ENCODE assay signal across 8 mouse cellular contexts in the genomic region with DNA sequence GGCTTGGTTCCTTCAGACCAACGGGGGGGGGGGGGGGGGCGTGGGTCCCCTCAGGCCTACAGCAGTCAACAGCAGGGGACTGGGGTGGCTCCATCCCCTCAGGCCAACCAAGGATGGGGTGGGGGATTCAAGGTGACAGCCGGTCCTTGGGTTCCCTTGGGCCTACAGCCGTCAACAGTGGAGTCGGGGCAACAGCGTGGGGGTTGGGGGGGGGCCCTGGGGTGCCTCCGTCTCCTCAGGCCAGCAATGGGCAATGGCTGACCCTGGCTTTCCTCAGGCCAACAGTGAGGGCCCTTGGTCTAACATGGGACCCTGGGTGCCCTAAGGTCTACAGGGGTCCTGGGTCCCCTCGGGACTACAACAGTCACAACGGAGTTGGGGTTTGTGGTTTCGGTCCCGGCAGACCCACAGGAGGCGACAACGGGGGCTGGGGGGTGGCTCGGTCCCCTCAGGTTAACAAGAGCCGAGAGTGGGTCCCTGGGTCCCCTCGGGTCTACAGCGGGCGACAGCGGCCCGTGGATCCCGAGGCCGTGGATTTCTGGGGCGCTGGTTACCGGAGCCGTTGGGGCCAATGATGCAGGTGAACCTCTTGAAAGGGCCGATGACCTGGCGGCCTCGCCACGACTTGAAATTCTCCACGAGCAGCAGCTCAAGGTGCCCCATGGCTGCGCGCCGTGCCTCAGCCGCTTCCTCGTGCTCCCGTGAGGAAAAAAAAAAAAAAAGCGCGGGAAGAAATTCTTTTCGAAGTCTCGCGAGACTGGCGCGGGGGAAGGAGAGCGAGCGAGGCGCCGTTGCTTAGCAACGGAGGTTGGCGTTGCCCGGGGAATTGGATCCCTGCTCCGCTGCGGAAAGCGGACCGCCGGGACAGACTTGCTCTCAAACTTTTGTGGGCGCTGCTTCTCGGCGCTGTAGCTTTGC. TPM values are rescaled to one million over a fixed set of nuclear protein-coding genes. Genes with fewer than 3 reads are reported as not detected.
DNase-seq lines count a peak whose midpoint lies in the region; ATAC-seq and TF ChIP-seq lines count a peak whose summit lies in the region.

TSS of gene Smc1b (minus strand) at position 690 of the 918 bp plus-strand sequence.
TSS of gene Ribc2 (plus strand) at position 804 of the 918 bp plus-strand sequence.

- H3K9me3 ChIP-seq in hindbrain, embryonic 15.5 days: no peaks in the 10 kb centered on the region
- H3K9me3 ChIP-seq in lung, postnatal 0 days (ENCODE audit: low read length): no peaks in the 10 kb centered on the region

- H3K4me3 ChIP-seq in hindbrain, embryonic 15.5 days: peak within 1 kb of the TSS; percentile 47
- no peak within 1 kb of the TSS for H3K4me3 ChIP-seq in lung, postnatal 0 days (ENCODE audit: low read depth, low read length)

- peak within 1 kb of the TSS; percentile 27 for H3K9ac ChIP-seq in hindbrain, embryonic 15.5 days
- no peak within 1 kb of the TSS for H3K9ac ChIP-seq in lung, postnatal 0 days (replicated peaks; ENCODE audit: low read depth)

- H3K36me3 ChIP-seq in hindbrain, embryonic 15.5 days: no peaks in the 10 kb centered on the region
- H3K36me3 ChIP-seq in lung, postnatal 0 days (ENCODE audit: insufficient read depth, low read length): no peaks in the 10 kb centered on the region

- DNase-seq in ES-CJ7 (ENCODE audit: low read depth, low spot score): peak; percentile 89
- DNase-seq in cerebellum, adult 9-11 months: peak; percentile 54
- peak; percentile 64 to 75 for DNase-seq in frontal cortex, postnatal 10 days (ENCODE audit: low spot score in 2 of 2)
- peak; percentile 73 to 77 for DNase-seq in layer of hippocampus, postnatal 14 days (ENCODE audit: low spot score in 2 of 2)
- DNase-seq in lung, postnatal 0 days (ENCODE audit: low spot score): peak; percentile 81
- DNase-seq in retina, postnatal 7 days (ENCODE audit: low read depth, low spot score): peak; percentile 80
- DNase-seq in spleen, postnatal 10 days (ENCODE audit: low spot score in 2 of 2): no peak

- ATAC-seq in hindbrain, embryonic 15.5 days (ENCODE audit: low FRiP score, low read depth): peak; percentile 65
- ATAC-seq in lung, postnatal 0 days: no peak

- no peak within 1 kb of the TSS for H3K27ac ChIP-seq in hindbrain, embryonic 15.5 days (replicated peaks)
- H3K27ac ChIP-seq in lung, postnatal 0 days (ENCODE audit: low read length): no peak within 1 kb of the TSS

- 32% methylated on average over 55 of the region's 58 CpGs for WGBS in hindbrain, embryonic 15.5 days
- 30% methylated on average over 54 of the region's 58 CpGs for WGBS in lung, postnatal 0 days

- H3K27me3 ChIP-seq in hindbrain, embryonic 15.5 days: 0 out of 2 replicates have a peak, but pooled peaks cover 2% of the 10 kb centered on the region
- no peaks in the 10 kb centered on the region for H3K27me3 ChIP-seq in lung, postnatal 0 days (replicated peaks; ENCODE audit: insufficient read depth, low read length)

- H3K4me1 ChIP-seq in hindbrain, embryonic 15.5 days (replicated peaks): peaks cover 12% of the 10 kb centered on the region
- H3K4me1 ChIP-seq in lung, postnatal 0 days (ENCODE audit: insufficient read depth, low read depth, low read length): 0 out of 2 replicates have a peak, but pooled peaks cover 2% of the 10 kb centered on the region

- peak; percentile 56 for TF ChIP-seq EP300 in lung, postnatal 0 days (IDR thresholded peaks at IDR 0.05)

- peak within 1 kb of the TSS; percentile 68 for H3K4me2 ChIP-seq in hindbrain, embryonic 15.5 days
- peak within 1 kb of the TSS; percentile 33 for H3K4me2 ChIP-seq in lung, postnatal 0 days (replicated peaks; ENCODE audit: low read depth, low read length)

- no peak for TF ChIP-seq CTCF in lung, postnatal 0 days (IDR thresholded peaks at IDR 0.05)

RNA-seq across cellular contexts. Expression of gene Smc1b, which starts in this region (rescaled TPM):
- 0.08 and 0.21 TPM in 2 replicates for polyA plus RNA-seq in hindbrain, embryonic 15.5 days (2015; fragmentation: Nextera tagmentation; extraction: Ambion mirVana)
- total RNA-seq in layer of hippocampus, postnatal 14 days (2021): under 1 TPM in 1 of 2 experiments, not detected in 1; 0.12 TPM
- polyA plus RNA-seq in lung, postnatal 0 days (2015; fragmentation: Nextera tagmentation; extraction: Ambion mirVana): 0.04 TPM in 1 of 2 replicates, not detected in the other

RNA-seq across cellular contexts. Expression of gene Ribc2, which starts in this region (rescaled TPM):
- 0.69 and 1.5 TPM in 2 replicates for polyA plus RNA-seq in hindbrain, embryonic 15.5 days (2015; fragmentation: Nextera tagmentation; extraction: Ambion mirVana)
- total RNA-seq in layer of hippocampus, postnatal 14 days (2021): under 1 TPM in 1 of 2 experiments, not detected in 1; 0.21 TPM
- polyA plus RNA-seq in lung, postnatal 0 days (2015; fragmentation: Nextera tagmentation; extraction: Ambion mirVana): 0.56 and 1.2 TPM in 2 replicates

Comparison
In these comparisons a context has a peak if more than half of its experiments do, and no peak if none do; other contexts are left out.
1. Peak in DNase-seq in layer of hippocampus, postnatal 14 days; RNA of the genes that start here not detected or under 1 TPM.
2. DNase-seq: peak in ES-CJ7 (single experiment), cerebellum, adult 9-11 months (single experiment), frontal cortex, postnatal 10 days (2 of 2), lung, postnatal 0 days (single experiment) and retina, postnatal 7 days (single experiment); none in spleen, postnatal 10 days (0 of 2).